Mouse (Mus musculus) erythroid progenitor cell, adult 5-6 weeks (primary cell): ENCODE results near the gene Camta1. TPM values are rescaled to one million over a fixed set of nuclear protein-coding genes. Genes with fewer than 3 reads are reported as not detected.
"Not testable (repeated sequence)": the region's sequence is repeated elsewhere in the genome, so short reads cannot be mapped to it uniquely, and the experiment has no call there.

Experiments used
- ATAC-seq: replicated peaks from 2 replicates; pipeline ENCODE4 v1.8.0; 2016; ENCODE audit warnings: moderate number of reproducible peaks, mild to moderate bottlenecking, moderate TSS enrichment, inconsistent platforms; ENCODE audit not compliant: poor library complexity, low FRiP score, severe bottlenecking
- total RNA-seq, 2 experiments: library from RNA; stranded (forward) in 1 of 2; stranded (reverse) in 1 of 2; fragments of 150-400 nt in 1 of 2; fragments of 186-747, 209-891 nt in 1 of 2; gene quantifications; 2 replicates each; pipeline versions ENCODE4 v1.2.3 to v1.2.4; 2015 to 2017; ENCODE audit warnings: low replicate concordance in 2 of 2

The Camta1 gene
- total RNA-seq, 2 experiments from 2014 or later: 13.5 to 67.5 TPM

GRCm38 (mm10) chr4:150875393-150875792, 986.3 kb downstream of the Camta1 start:
- ATAC-seq: no peak

- ATAC-seq: not testable (repeated sequence)
Observed at GRCm38 (mm10) chr4:150874416-150874815, 987.3 kb downstream of the Camta1 start.

- no peak for ATAC-seq
Observed at GRCm38 (mm10) chr4:150872681-150873080, 989.0 kb downstream of the Camta1 start.

GRCm38 (mm10) chr4:150872139-150872651, 989.5 kb downstream of the Camta1 start:
- no peak for ATAC-seq

- ATAC-seq: no peak
Observed at GRCm38 (mm10) chr4:150871392-150872138, 990.1 kb downstream of the Camta1 start.

GRCm38 (mm10) chr4:150870963-150871391, 990.7 kb downstream of the Camta1 start:
- no peak for ATAC-seq

- ATAC-seq: no peak
Observed at GRCm38 (mm10) chr4:150869276-150870197, 992.1 kb downstream of the Camta1 start.

GRCm38 (mm10) chr4:150868859-150869258, 992.8 kb downstream of the Camta1 start:
- ATAC-seq: no peak

- ATAC-seq: no peak
Observed at GRCm38 (mm10) chr4:150868161-150868560, 993.5 kb downstream of the Camta1 start.

Other genes with a start within 250 kb of the Camta1 start
- 41.9 and 46.9 TPM in 2 replicates for gene Dnajc11, start 71.8 kb upstream of the Camta1 start, total RNA-seq (2015; ENCODE audit: low replicate concordance)
- gene Dnajc11, start 71.8 kb upstream of the Camta1 start, total RNA-seq (2017; ENCODE audit: low replicate concordance): 72.3 and 79.2 TPM in 2 replicates
- gene Thap3, start 127.1 kb upstream of the Camta1 start, total RNA-seq (2015; ENCODE audit: low replicate concordance): 6.8 TPM in 1 of 2 replicates, not detected in the other
- 4.0 TPM in 1 of 2 replicates, not detected in the other for gene Thap3, start 127.1 kb upstream of the Camta1 start, total RNA-seq (2017; ENCODE audit: low replicate concordance)
- gene Phf13, start 134.4 kb upstream of the Camta1 start, total RNA-seq (2015; ENCODE audit: low replicate concordance): 2.5 and 2.9 TPM in 2 replicates
- gene Phf13, start 134.4 kb upstream of the Camta1 start, total RNA-seq (2017; ENCODE audit: low replicate concordance): 0.83 and 4.6 TPM in 2 replicates
- 1.3 and 2.9 TPM in 2 replicates for gene Klhl21, start 146.9 kb upstream of the Camta1 start, total RNA-seq (2015; ENCODE audit: low replicate concordance)
- 0.91 and 1.0 TPM in 2 replicates for gene Klhl21, start 146.9 kb upstream of the Camta1 start, total RNA-seq (2017; ENCODE audit: low replicate concordance)
- 5.4 TPM in 1 of 2 replicates, not detected in the other for gene Zbtb48, start 165.8 kb upstream of the Camta1 start, total RNA-seq (2015; ENCODE audit: low replicate concordance)
- gene Zbtb48, start 165.8 kb upstream of the Camta1 start, total RNA-seq (2017; ENCODE audit: low replicate concordance): 2.7 and 4.2 TPM in 2 replicates
- not detected in 2 replicates for gene Tas1r1, start 176.7 kb upstream of the Camta1 start, total RNA-seq (2015; ENCODE audit: low replicate concordance)
- not detected in 2 replicates for gene Tas1r1, start 176.7 kb upstream of the Camta1 start, total RNA-seq (2017; ENCODE audit: low replicate concordance)
- 7.1 and 10.1 TPM in 2 replicates for gene Nol9, start 177.4 kb upstream of the Camta1 start, total RNA-seq (2015; ENCODE audit: low replicate concordance)
- 4.9 and 5.0 TPM in 2 replicates for gene Nol9, start 177.4 kb upstream of the Camta1 start, total RNA-seq (2017; ENCODE audit: low replicate concordance)
- 1.7 and 2.9 TPM in 2 replicates for gene Plekhg5, start 210.6 kb upstream of the Camta1 start, total RNA-seq (2015; ENCODE audit: low replicate concordance)
- 3.5 and 5.3 TPM in 2 replicates for gene Plekhg5, start 210.6 kb upstream of the Camta1 start, total RNA-seq (2017; ENCODE audit: low replicate concordance)